Mouse (Mus musculus) yolk sac, embryonic 10.5 days (tissue): ENCODE results near the gene Hsf2bp.

ENCODE experiments used
- DNase-seq: peaks from one replicate; pipeline ENCODE4 v3.0.0-alpha.2; 2017; ENCODE audit warnings: low spot score

Hsf2bp gene

DNA sequence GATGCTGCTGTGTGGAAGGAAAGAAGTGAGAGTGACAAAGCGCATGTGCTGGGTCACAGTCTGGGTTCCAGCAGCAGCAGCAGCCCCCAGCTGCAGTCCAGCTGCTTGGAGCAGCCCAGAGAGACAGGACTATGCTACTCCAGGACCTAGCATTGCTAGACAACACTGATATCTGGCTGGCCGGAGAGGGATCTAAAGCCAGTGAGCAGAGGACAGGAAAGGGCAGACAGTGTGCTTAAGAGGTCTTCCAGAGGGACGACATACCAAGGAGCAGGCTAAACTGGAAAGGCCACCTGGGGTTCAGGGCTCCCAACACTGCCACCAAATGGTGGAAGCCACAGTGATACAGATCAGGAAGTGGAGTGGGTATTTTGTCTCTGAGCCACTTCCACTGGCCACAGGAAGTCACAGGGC is 99.0 kb downstream of the Hsf2bp start:
- DNase-seq, result no peak

DNA sequence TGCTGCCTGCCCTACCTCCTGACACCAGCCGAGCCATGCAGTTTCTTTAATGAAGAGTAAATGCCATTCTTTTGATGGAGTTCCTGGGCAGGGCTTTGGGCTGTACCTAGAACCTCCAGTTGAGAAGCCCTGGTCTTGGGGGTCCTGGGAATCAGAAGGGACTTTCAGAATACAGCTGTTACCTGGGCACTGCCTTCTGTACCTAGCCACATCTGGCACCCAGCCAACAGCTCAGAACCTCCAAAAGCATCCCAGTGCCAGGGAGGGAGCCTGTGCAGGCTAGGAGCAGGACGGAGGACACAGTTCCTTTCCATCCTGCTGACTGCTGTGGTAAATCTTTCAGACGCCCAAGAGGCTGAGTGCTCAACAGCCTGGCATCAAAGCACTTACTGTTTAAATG is 100.3 kb downstream of the Hsf2bp start:
- no peak for DNase-seq

- DNase-seq, result no peak
Measured at GRCm38 (mm10) chr17:31935091-31935830, 100.9 kb downstream of the Hsf2bp start.

GRCm38 (mm10) chr17:31933956-31934355 is 102.2 kb downstream of the Hsf2bp start:
- DNase-seq, result no peak

DNA sequence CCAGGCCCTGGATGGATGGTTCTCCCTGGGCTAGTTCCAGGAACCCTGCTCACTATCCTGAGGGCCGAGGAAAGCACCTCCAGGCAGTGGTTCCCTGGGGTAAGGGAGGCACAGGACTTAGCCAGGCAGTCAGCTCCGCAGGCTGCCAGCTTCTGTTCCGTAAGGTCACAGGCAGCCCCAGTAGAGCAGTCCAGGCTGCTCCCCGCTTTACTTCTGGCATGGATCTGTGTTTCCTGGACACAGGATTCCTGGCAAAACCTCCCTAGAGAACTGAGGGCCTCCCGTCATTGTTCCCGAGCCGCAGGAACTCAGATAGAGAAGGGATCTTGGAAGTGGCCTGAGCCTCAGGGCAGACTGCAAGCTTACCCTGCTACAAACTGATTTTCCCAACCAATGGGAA is 104.7 kb downstream of the Hsf2bp start:
- DNase-seq, result no peak

GRCm38 (mm10) chr17:31929844-31930715 is 106.1 kb downstream of the Hsf2bp start:
- peak; percentile 81 for DNase-seq

DNA sequence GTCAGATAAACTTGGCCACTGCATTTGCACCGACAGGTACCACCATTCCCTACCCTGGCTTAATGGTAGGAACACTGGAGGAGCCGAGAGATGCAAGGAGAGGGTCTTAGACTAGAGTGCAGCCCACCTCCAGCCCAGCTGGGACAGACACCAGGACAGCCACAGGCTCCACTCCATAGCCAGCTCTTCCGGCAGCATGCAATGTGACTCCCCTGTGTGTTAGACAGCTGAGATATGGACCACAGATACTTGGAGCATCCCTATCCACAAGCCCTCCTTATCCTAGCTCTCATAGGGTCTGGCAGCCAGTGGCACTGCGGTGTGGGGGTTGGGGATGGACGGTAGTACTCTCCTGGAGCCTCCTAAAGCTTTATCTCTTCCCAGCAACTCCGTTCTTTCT is 107.1 kb downstream of the Hsf2bp start:
- no peak for DNase-seq

- no peak for DNase-seq
Measured at GRCm38 (mm10) chr17:31927895-31928626, 108.1 kb downstream of the Hsf2bp start.

GRCm38 (mm10) chr17:31924229-31924628 is 111.9 kb downstream of the Hsf2bp start:
- no peak for DNase-seq

- DNase-seq, result no peak
Measured at GRCm38 (mm10) chr17:31923310-31923970, 112.7 kb downstream of the Hsf2bp start.

DNA sequence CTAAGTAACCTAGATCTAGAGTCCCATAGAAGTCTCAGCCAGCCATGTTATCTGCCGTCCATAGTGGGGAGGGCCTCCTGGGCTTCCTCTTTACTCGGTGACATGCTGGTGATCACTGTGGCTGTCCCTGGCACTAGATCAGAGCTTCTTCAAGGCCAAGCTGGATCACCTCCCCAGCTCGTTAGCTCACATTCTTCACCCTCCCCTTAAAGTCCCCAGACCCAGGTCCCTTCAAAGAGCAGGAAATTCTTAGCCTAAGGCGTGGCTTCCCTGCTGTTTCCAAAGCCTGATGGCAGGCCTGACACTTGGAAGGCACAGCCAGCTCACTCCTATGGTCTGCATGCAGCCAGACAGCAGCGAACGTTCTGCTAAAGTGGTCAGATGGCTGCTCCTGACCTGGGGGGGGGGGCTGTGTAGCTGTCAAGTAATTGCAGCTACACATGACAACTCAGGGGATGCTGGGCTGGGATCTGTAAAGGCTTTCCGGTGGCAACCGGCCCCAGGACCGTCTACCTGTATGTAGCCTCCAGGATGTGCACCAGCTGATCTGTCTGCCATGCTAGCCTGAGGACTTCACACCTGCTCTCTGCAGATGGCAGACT is 115.5 kb downstream of the Hsf2bp start:
- no peak for DNase-seq

GRCm38 (mm10) chr17:31919599-31919998 is 116.5 kb downstream of the Hsf2bp start:
- no peak for DNase-seq

GRCm38 (mm10) chr17:31918374-31918773 is 117.8 kb downstream of the Hsf2bp start:
- no peak for DNase-seq

DNA sequence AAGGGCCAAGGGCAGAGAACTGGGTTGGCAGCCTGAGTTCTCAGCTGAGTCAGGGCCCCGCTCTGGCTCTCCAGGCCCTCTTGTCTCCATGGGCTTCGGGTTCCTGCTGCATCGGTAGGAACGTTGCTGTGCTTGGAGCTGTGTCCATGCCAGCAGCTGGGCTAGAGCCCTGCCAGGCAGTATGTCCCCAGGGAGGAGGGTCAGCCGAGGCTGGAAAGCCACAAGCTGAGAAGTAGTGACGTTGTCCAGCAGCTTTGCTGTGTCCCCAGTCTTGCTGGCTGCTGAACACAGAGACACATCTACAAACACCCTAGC is 119.7 kb downstream of the Hsf2bp start:
- DNase-seq, result no peak

DNA sequence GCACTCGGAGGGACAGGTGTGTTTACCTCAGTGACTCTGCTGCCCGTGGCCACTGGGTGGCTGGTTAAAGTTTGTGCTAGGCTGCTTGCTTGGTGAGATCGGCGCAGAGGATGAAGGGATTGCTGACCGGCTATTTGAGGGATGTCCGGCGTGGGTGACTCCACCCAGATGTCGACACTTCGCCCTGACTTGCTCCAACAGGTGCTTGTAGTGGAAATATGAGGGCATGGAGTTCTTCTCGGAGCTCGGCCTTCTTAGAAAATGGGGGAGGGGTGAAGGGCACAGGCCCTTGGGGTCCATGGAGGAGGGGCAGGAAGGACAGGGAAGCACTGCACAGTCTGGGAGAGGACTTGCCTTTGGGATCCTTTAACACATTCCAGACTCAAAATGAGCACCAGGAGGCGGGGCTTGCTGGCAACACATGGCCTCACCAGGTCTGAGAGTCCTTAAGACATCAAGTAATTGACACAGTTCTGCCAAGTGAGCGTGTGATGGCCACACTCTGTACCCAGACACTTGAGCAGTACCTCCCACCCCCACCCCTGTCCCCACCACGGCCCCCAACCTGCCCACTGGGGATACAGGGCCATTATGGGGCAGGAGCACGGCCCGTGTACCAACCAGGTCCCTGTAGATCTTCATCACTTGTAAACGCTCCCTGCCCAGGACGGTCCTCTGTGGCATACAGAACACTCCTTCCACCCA is 120.2 kb downstream of the Hsf2bp start:
- DNase-seq, result peak; percentile 48

DNA sequence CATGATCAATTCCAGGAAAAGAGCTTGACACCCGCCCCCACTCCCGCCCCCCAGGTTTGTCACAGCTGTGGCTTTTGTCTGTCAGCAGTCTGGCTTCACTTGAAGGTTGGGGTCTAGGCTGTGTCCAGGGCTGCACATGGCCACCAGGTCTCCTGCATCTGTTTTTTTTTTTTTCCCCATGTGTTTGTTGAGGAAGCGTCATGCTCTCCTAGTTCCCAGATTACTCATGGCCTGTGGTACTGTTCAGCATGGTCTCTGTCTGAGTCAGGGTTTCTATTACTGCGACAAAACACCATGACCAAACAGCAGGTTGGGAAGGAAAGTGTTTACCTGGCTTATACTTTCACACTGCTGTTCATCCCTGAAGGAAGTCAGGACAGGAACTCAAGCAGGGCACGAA is 121.8 kb downstream of the Hsf2bp start:
- no peak for DNase-seq

DNA sequence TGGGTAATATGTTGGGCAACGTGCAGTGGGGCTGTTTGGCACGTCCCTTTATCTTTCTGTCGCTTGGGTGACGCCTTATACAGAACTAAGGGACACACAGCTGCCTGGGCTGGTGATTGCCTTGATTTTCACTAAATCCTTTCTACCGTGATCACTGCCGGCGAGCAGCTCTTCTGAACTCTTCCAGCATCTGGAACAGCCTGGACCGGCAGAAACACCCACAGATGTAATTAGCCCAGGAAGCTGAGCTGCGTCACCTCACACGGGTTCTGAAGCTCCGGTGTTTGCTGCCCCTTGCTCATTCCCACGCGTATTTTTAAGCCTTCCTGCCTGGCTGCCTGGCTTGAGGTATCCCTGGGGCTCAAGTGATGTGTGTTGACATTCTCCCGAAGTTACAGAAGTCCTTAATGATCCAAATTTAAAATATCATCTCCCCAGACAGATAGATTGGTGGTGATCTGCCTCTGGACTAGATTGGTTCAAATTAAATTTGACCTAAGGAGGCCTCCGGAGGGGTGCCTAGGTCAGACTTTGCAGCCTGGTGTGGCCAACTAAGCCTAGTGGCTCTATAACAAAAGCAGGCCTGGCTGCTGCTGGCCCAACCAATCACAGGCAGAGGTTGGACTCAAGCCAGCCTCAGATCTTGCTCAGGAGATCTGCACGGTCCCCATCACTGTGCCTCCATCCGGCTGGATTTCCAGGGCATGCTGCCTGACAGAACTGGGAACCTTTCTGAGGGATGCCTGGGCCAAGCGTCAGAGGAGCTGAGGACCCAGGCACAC is 123.1 kb downstream of the Hsf2bp start:
- DNase-seq, result no peak

- no peak for DNase-seq
Measured at GRCm38 (mm10) chr17:31912387-31912786, 123.8 kb downstream of the Hsf2bp start.

- no peak for DNase-seq
Measured at GRCm38 (mm10) chr17:31908966-31909365, 127.2 kb downstream of the Hsf2bp start.

DNA sequence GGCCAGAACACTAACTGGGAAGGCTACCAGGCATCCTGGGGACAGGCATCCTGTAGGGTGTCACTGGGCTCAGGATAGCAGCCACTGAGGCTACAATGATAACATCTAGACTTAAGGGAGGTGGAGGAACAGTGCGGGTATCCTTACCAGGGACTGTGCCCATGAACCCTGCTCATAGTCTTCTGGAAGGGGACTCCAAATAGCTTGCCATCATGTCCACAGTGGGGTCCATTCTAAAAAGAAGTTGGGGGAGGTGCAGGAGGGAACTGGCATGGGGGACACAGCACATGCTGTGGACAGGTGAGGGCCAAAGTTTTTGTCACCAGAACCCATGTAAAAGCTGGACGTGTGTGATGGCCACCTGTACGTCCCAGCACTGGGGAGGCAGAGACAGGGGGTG is 129.7 kb downstream of the Hsf2bp start:
- no peak for DNase-seq
